Mouse (Mus musculus) MEL-GATA-1-ER (cell line): Measurements from ENCODE around the gene Trappc13.

Experiments
- DNase-seq: peaks from one replicate; pipeline ENCODE4 v3.0.0-alpha.2; 2012; ENCODE audit warnings: low read depth; ENCODE audit errors: extremely low read depth

Gene Trappc13

DNA sequence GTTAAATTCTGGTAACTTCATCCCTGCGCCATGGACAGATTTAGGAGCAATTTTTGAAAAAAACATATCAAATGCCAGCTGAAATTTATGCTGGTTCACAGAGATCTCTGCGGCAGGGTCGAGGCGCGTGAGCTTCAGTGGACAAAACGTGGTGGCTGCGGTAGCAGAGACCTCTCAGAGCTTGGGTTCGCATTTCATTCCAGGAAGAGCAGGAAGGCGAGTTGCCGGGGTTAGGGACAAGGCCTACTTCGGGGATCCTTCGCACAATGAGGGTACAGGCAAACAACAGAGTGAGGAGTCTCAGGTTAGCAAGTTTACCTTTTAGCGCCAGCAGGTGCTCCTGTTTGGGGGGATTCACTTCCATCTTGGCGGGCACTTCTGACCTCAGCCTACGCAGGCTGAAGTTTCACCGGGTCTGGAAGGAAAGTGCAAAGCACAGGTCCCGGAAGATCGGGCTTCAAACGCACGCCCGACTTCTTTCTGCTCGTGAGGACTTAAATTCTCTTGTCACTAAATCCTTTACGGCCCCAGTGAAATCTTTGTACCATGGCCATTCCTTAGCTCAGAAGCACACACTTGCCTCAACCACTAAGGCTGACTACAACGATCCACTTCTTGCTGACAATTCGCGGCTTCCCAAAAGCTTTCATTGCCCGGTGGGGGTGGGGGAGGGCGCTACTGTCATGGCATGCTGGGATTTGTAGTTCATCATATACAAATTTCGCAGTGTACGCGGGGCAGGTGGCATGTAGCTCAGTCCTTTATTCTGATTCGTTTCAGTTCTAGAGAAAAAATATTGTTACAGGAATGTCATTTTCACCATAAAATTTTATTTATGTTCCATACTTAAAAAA lies at the start of gene Trappc13:
Gene Trappc13 (minus strand): TSS at position 674 of the 854 bp plus-strand sequence.
- DNase-seq = peak; percentile 48

DNA sequence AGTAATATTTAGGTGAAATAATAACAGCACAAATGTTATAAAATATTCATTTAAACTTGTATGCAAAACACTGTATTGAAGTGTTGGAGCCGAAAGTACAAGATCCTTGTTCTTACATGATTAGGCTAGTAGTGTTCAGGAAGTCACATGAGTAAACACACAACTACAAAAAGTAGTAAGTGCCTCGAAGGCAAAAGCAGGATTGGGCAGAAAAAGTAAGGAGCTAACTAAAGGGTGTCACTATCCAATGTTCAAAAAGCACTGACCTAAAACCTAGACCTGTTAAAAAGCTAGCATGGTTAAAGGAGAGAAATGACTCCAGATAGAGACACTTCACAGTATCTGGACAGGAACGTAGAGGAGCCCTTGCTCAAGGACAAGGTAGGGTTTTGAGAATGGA lies 49.2 kb upstream of the Trappc13 start:
- DNase-seq = peak; percentile 8

DNA sequence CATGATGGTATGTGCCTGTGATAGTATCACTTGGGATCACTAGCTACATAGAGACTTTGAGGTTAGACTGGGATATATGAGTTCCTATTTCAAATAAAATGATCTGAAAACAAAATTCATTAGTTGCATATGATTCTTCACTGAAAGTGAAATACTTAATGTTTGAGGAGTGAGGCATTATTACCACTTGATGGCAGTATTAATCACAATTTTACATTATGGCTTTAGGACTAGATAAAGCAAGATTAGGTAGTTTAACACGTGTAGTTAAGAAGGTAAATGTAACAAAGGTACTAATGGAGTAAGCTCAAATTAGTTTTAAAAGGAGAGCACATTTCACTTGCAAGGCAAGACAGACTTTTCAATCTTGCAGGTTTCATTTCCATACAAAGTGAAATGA lies 26.0 kb upstream of the Trappc13 start:
- DNase-seq = no peak

DNA sequence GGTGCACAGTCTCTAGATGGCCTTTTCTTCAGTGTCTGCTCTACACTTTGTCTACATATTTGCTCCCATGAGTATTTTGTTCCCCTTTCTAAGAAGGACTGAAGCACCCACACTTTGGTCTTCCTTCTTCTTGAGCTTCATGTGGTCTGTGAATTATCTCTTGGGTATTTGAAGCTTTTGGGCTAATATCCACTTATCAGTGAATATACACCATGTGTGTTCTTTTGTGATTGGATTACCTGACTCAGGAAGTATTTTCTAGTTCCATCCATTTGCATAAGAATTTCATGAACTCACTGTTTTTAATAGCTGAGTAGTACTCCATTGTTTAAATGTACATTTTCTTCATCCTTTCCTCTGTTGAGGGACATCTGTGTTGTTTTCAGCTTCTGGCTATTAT lies 17.6 kb upstream of the Trappc13 start:
- peak; percentile 39 for DNase-seq

DNA sequence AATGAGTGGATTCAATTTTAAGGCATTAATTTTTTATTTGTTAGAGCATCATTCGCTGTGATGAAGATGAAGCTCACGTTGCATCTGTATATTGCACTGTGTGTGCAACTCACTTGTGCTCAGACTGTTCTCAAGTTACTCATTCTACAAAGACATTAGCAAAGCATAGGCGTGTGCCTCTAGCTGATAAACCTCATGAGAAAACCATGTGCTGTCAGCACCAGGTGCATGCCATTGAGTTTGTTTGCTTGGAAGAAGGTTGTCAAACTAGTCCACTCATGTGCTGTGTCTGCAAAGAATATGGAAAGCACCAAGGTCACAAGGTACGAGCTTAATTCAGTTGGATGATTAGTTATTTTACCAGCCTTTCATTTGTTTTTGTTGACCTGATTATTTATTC lies 9.1 kb upstream of the Trappc13 start:
- DNase-seq = no peak

DNA sequence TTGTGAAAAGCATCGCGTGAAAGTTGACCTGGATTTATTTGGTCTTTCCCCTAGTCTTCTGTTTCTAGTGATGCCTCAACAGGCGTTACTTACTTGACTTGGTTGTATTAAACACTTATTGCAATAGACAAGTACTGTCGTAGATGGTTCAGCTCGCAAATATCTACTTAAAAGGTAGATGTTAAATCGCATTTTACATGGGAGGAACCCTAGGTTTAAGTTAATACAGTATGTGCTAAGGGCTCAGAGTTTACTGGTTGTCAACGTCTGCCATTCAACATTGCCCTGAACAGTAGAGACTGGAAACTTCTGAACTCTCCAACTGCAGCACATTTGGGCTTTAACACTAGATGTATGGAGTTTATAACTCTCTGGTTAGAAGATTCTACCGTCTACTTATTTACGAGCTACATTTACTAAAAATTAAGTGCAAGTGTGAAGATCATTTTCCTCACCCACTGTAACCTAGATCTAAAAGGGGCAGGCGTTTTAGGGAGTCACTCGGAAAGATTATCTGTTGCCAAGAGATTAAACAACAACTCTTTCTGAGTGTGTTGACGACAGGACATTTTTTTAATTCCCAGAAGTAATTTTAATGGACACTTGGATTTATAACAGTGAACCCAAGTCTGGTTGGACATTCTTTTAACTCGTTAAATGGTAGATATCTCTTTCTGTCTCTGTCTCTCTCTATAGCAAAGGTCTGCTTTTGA lies 1.1 kb upstream of the Trappc13 start:
- peak; percentile 41 for DNase-seq

DNA sequence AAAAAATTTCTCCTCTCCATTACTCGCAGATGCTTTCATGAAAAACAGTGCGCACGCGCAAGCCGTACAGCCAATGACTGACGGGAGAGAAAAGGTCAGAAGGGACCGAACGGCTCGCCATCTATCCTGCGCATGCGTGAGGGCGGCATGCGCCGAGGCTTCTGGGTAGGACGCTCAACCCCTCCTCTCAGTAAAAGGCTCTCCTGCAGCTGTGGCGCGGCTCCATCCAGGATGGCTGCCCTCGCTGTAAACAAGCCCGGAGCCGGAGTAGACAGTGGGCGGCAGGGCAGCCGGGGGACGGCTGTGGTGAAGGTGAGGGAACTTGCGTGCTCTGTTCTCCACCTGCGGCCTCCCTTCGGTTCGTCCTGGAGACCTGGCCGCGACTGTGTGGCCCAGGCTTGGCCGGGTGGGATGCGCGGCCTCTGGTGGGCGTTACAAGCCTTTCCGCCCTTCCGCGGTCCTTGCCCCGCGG lies 417 bp upstream of the Trappc13 start, which contains the start of gene Trim23:
Gene Trim23 (plus strand): TSS at position 148 of the 472 bp plus-strand sequence.
- peak; percentile 97 for DNase-seq

DNA sequence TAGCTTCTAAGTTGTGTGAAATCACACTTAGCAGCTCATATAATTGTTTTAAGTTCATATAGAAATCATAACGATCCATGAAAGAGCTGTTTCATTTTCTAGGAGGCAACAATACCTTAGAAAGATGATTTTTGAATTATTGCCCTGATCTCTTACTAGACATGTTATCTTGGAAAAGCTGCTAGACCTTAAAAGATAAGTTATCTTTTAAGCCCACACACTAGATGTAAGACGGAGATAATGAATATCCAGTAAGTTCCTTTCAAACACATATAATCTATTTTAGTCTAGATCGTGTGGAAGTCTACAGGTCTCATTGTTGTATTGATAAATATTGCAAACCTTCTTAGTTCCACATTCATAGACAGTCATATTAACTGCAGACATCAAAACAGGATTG lies 1.4 kb downstream of the Trappc13 start:
- DNase-seq = no peak

DNA sequence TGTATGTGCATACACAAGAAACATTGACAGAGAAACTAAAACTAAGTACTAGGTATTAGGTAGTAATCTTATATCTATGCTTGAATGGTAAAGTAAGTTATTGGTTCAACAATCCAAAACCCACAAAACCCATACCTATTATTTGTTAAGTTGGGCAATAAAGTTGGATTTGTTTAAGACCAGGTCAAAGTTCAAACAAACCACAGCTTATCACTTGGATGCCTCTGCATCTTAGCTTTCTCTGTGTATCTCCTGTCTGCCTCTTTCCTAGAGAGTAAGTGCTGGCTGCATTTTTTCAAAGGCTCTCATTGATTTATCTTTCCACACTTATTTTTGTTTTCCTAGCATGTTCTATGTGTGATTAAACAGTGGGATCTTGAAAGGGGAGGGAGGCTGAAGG lies 5.8 kb downstream of the Trappc13 start:
- no peak for DNase-seq

DNA sequence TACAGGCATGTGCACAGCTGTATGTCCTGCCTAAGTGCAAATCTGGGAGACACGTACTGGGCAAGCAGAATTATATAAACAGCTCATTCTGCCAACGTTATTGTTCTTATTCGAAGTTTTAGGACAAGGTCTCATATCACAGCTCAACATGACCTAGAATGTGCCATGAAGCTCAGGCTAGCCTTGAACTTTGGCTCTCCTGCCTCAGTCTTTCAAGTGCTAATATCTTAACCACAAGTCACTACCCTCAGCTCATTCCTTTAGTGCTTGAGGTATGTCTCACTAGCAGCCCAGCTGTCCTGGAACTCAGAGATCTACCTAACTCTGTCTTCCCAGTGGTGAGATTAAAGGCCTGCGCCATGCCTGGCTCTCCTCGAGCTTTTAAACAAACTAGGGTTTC lies 6.6 kb downstream of the Trappc13 start:
- no peak for DNase-seq

DNA sequence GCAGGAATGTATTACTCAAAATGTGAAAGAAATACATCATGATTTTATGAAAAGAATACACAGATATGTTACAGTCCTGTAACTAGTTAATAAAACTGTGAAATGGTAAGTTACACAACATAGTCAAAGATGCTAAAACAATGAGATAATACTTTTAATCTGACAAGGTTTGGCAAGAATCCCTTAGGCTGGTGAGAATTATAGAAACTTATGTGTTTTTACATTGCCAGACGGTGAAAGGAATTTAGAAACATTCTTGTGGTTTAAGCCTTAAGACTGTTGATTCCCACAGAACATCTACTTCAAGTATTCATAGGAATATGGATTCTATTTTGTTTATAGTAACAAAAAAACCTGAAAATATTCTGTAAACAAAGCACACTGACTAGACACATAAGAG lies 22.6 kb downstream of the Trappc13 start:
- no peak for DNase-seq

DNA sequence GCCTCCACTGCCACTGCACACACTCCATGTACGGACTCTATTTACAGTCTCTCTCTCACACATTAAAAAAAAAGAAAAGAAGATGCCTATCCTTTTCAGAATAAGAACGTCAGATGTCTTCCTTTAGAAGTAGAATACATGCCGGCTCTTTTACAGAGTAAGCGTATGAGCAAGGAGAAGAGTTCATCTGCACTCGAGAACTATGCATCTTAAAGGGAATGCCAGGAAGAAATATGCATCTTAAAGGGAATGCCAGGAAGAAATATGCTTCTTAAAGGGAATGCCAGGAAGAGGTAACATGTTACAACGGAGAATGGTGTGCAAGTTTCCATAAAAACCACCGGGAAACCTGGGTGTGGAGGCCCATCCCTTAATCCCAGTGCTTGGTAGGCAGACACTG lies 23.2 kb downstream of the Trappc13 start:
- no peak for DNase-seq

DNA sequence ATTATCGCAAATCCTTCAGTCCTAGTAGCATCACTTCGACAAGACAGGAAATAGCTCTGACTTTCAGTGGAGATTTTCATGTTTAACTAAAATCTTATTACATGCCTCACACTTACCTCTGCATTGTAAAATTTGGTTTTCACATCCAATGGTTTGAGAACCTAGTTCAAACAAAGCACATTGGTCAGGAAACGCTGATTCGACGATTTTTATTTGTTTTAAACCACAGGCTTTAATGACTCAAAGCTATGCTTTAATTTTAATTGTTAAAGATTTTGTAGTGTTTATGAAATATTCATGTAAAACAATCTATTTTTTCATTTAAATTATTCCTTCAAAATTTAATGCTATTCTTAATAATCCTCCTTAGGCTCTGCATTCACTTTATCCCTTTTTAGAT lies 24.1 kb downstream of the Trappc13 start:
- DNase-seq = no peak

DNA sequence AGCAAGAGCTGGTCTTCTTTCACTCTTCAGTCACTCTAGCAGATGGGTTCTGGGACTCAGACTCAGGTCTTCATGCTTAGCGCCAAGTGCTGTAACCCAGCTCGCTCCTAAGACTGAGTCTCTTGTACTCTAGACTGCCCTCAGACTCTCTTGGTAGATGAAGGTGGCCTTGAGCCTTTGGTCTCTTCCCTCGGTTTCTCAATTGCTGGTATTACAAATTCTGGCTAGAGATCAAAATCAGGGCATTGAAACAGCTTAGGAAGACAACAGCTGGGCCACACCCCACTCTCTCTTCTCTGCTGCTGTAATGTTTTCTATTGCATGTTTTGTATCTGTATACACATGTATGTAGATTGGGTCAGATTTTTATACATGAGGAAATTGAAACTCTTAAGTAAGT lies 32.6 kb downstream of the Trappc13 start:
- DNase-seq = no peak

DNA sequence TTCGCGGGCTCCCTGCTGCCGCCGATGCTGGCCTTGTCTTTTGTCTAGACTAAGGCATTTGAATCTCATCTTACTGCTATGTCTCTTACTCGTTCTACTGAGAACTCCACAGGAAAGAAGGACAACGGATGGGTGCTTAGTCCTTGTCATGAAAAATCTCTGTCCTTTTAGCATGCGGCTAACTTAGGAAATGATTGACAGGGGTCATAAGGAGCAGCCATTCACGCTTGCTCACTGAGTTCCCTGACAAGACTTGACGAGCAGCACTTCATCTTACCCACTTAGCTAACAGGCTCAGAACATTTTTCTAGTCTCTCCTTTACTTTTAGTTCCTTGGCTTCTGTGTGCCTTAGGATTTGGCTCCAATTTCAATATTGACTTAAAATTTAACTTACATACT lies 33.4 kb downstream of the Trappc13 start:
- DNase-seq = no peak

DNA sequence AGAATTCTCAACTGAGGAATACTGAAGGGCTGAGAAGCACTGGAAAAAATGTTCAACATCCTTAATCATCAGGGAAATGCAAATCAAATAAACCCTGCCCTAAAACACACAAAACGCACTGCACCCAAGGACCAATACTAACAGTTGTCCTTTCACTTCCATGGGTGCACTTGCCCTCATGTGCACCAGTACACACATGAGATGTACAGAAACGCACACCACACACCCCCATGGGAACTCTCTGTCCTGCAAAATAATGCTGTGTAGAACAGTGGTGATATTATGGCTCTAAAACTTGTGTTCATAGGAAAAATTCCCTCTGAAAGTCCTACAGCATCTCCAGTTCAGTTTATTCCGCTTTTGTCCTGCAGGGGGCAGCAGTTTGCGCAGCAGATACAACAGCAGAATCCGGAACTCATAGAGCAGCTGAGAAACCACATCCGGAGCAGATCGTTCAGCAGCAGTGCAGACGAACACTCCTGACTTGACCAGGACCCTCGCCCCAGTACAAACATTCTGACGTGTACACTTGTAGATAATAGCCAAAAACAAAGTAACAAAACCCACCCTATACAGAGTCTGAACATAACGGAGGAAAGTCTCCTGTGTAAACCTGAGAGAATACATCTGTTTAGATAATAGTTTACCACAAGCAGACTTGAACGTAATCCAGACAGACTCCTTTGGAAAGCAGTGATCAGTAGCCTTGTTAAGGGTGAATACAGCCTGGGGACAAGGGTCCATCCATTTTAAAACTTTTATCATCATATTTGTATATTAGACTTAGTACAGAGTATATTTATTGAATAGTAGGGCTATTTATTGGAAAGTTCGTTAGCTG lies 38.7 kb downstream of the Trappc13 start:
- DNase-seq = peak; percentile 39

DNA sequence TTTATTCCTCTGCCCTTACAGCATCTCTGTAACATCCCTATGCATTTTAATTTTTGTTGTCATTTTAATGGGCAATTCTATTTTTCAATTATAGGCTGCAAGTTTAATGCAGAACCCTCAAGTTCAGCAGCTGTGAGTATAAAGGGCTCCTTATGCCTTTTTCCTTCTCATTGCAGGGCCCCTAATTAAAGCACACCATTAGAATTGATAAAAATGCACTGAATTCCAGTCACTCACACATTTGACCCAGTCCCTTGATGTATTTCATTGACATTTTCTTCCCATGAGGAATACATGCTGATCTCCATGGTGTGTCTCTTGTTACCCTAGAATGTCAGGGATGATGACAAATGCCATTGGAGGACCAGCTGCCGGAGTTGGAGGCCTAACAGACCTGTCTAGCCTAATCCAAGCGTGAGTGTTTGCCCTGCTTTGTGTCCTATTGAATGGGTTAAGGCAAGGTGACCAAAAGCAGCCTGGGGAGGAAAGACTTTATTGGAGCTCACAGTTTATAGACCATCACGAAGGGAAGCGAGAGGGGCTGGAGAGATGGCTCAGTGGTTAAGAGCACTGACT lies 43.7 kb downstream of the Trappc13 start:
- no peak for DNase-seq

DNA sequence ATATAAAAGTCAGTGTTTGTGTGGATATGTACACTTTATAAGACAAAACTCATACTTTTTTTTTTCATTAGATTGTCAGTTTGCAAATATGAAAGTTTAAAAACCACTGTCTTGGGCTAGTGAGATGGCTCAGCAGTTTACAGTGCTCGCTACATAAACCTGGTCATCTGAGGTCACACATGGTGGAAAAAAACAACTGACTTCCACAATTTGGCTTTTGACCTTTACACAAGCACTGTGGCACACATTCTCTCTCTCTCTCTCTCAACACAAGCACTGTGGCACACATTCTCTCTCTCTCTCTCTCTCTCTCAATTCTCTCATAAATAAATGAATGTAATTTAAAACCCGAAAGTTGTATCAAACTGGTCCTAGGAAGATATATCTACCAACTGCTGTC lies 45.7 kb downstream of the Trappc13 start:
- no peak for DNase-seq

DNA sequence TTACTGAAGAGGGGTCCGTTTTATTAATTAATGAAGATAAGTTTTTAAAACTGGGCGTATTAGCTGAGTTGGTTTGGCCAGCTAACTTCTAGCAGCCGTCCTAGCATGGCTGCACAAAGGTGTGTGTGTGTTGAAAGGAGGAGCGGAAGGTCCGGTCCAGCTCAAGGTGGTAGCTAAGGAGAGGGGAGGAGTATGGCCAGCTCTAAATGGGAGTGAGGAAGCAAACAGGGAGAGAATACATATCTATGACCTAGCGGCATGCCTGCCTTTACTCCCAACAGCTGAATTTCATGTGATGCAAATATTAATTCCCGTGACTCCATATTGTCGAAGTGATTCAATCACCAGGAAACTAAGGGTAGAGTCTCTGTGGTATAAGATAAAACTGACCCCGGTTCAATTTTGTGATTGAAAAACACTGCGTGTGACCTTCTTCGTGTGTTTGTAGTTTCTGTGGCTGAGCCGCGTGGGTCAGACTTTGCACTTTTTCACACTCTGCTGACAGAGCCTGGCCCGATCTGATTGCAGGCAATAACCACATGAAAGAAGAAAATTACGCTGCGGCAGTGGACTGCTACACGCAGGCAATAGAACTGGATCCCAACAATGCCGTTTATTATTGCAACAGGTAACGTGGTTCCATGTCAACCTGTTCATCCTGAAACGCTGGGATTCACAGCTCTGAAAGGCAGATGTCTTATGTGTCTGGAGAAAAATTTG lies 54.4 kb downstream of the Trappc13 start:
- DNase-seq = no peak

DNA sequence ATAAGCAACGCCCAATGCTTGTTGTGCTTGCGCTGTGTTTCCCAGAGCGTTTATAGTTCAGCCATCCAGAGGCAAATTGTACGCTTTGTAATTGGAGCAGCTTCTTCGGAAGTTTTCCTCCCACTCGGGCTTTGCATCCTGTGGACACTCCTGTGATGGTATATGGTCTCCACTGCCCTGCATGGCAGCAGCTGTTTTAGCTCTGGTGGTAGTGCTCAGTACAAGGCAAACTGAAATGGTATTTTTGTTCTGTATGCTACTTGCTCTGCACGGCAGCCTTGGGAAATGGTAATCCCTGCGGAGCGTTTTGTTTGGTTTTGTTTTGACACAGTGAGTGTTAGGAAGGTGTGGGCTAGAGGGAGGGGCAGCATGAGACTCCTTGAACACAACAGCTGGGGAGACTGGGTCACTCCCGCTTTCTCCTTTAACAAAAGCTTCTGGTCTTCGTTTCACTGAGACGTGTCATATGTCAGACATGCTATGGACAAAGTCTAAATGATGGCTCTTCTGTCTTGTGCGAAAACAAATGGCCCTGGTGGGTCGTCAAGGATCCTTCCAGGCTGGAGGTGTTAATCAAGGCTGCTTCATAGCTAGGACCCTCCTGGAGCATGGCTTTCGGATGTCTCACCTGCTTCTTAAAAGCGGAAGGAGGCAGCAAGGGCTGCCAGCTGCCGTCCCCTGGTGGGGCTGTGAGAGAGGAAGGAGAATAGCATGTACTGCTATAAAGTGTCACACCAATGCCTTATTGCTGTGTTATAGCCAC lies 56.0 kb downstream of the Trappc13 start:
- no peak for DNase-seq
